Mouse (Mus musculus) myocyte (in vitro differentiated cells): ENCODE measurements around the gene Cux1. TPM values are rescaled to one million over a fixed set of nuclear protein-coding genes. Genes with fewer than 3 reads are reported as not detected.

ENCODE experiments used
- H3K27me3 ChIP-seq: one replicate; pipeline ENCODE4 v1.6.1; 2011; ENCODE audit not compliant: control insufficient read depth, insufficient read depth, insufficient read length
- H3K36me3 ChIP-seq: one replicate; pipeline ENCODE4 v1.6.1; 2011; ENCODE audit not compliant: control insufficient read depth, insufficient read depth
- H3K4me2 ChIP-seq: one replicate; pipeline ENCODE4 v1.6.1; 2011; ENCODE audit warnings: low read depth, control low read depth
- H3K4me3 ChIP-seq: one replicate; pipeline ENCODE4 v1.5.1; 2011; ENCODE audit warnings: mild to moderate bottlenecking, control low read depth, moderate library complexity
- H3K79me2 ChIP-seq: one replicate; pipeline ENCODE4 v1.6.1; 2011; ENCODE audit not compliant: control insufficient read depth, insufficient read depth
- H3ac ChIP-seq: one replicate; pipeline ENCODE4 v1.6.1; 2011; ENCODE audit not compliant: control insufficient read depth, insufficient read length
- CEBPB ChIP-seq: IDR thresholded peaks from 2 replicates; pipeline ENCODE4 v1.6.1; 2011; ENCODE audit warnings: mild to moderate bottlenecking, moderate library complexity; ENCODE audit not compliant: poor library complexity, insufficient read depth, severe bottlenecking
- E2F4 ChIP-seq: IDR thresholded peaks from one replicate; pipeline ENCODE4 v1.6.1; 2011; ENCODE audit warnings: mild to moderate bottlenecking, control low read depth, moderate library complexity; ENCODE audit not compliant: insufficient read depth
- MAX ChIP-seq: IDR thresholded peaks from one replicate; pipeline ENCODE4 v1.6.1; 2011; ENCODE audit warnings: low read depth, mild to moderate bottlenecking, control low read depth
- MYOD1 ChIP-seq, 3 experiments: IDR thresholded peaks; one replicate each; pipeline ENCODE4 v1.6.1; 2011; ENCODE audit warnings: control low read depth in 2 of 3, low read depth in 2 of 3, mild to moderate bottlenecking in 2 of 3, moderate library complexity in 1 of 3; ENCODE audit not compliant: insufficient read length in 2 of 3, control insufficient read depth in 1 of 3
- MYOG ChIP-seq, 3 experiments: IDR thresholded peaks; one replicate each; pipeline ENCODE4 v1.6.1; 2011; ENCODE audit warnings: control low read depth in 2 of 3, low read depth in 2 of 3, mild to moderate bottlenecking in 2 of 3; ENCODE audit not compliant: insufficient read length in 2 of 3, control insufficient read depth in 1 of 3, insufficient read depth in 1 of 3
- POLR2A ChIP-seq: IDR thresholded peaks from one replicate; pipeline ENCODE4 v1.6.1; 2011; ENCODE audit warnings: low read depth, mild to moderate bottlenecking, control low read depth, moderate library complexity; ENCODE audit not compliant: insufficient read length
- POLR2AphosphoS2 ChIP-seq: IDR thresholded peaks from one replicate; pipeline ENCODE4 v1.6.1; 2011; ENCODE audit warnings: low read depth, control low read depth; ENCODE audit not compliant: insufficient read length
- REST ChIP-seq: IDR thresholded peaks from one replicate; pipeline ENCODE4 v1.6.1; 2011; ENCODE audit warnings: mild to moderate bottlenecking, control low read depth, moderate library complexity; ENCODE audit not compliant: insufficient read depth, insufficient read length
- SRF ChIP-seq: IDR thresholded peaks from one replicate; pipeline ENCODE4 v1.6.1; 2011; ENCODE audit warnings: low read depth; ENCODE audit not compliant: control insufficient read depth, insufficient read length
- TCF12 ChIP-seq: IDR thresholded peaks from one replicate; pipeline ENCODE4 v1.6.1; 2011; ENCODE audit warnings: mild to moderate bottlenecking, control low read depth; ENCODE audit not compliant: poor library complexity, insufficient read depth, severe bottlenecking
- TCF3 ChIP-seq: IDR thresholded peaks from one replicate; pipeline ENCODE4 v1.6.1; 2011; ENCODE audit warnings: low read depth, control low read depth; ENCODE audit not compliant: insufficient read length
- USF1 ChIP-seq: IDR thresholded peaks from one replicate; pipeline ENCODE4 v1.6.1; 2011; ENCODE audit warnings: low read depth, mild to moderate bottlenecking, control low read depth, moderate library complexity
- polyA plus RNA-seq: library from polyadenylated mRNA; unstranded; fragments of >200 nt; fragmentation: generic; extraction: Trizol; gene quantifications from one replicate; pipeline ENCODE4 v1.2.1, GENCODE M21; 2012; ENCODE audit warnings: missing spikeins

Gene Cux1
- polyA plus RNA-seq, 1 experiment = 50.7 TPM

DNA sequence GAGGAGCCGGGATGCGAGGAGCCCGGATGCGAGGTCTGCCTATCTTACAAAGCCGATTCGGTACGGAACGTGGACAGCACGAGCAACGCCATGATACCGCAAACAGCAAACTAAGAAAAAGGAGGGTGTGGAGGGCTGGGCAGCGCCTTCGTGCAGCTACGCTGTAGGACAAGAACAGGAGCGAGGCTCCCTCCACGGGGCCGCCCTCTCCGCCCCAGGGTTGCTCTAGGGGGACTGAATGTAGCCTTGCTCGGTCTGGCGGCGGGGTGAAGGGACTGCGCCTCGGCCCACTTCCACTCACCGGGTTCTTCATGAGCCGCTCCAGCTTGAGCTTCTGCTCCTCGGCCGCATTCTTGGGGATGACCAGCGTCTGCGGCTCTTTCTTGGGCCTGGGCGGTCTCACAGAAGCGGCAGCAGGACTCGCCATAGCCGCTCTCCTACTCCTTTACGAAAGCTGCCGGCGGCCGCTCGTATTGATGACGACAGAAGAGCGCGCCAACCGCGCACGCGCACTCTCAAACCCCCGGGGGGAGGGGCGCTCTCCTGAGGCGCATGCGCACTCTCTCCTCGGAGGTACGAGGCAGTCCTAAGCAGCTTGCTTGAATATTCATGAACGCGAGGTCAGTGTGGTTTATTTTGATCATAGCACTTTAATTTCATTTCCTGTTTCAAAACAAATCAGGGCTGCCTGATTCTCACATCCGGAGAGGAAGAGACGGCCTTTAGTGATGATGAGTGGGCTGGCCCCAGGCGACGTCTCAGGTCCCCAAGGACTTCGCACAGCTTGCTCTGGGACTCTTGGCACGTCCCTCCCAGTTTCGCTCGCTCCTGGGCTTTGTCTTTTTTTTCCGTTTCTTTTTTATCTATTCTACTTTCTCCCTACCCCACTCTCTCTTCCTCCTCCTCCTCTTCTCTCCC is 368.6 kb downstream of the Cux1 start, which contains the start of gene Prkrip1:
Prkrip1 (minus strand) TSS at position 490 of the 918 bp plus-strand sequence.
- Histone ChIP-seq H3K27me3 (no peaks in the 10 kb centered on the region), H3K4me3 (peak within 1 kb of the TSS; percentile 77), H3ac (peak within 1 kb of the TSS; percentile 47), H3K4me2 (peak within 1 kb of the TSS; percentile 92), H3K79me2 (peaks cover 18% of the 10 kb centered on the region), H3K36me3 (peaks cover 21% of the 10 kb centered on the region)
- TF ChIP-seq MYOD1 (IDR thresholded peaks at IDR 0.05; ENCODE audit: control insufficient read depth in 1 of 3, insufficient read length in 2 of 3, low read depth in 2 of 3) (no peak), CEBPB (no peak), MYOG (IDR thresholded peaks at IDR 0.05; ENCODE audit: control insufficient read depth in 1 of 3, insufficient read depth in 1 of 3, insufficient read length in 2 of 3, low read depth in 2 of 3) (no peak), USF1 (no peak), TCF12 (no peak), MAX (no peak), TCF3 (no peak), REST (no peak), E2F4 (peak; percentile 39), POLR2A (peak; percentile 40), SRF (no peak), POLR2AphosphoS2 (no peak)

Other genes starting within 250 kb of the Cux1 start
- gene Myl10, start 125.7 kb upstream of the Cux1 start, polyA plus RNA-seq = 0.37 TPM